Mouse (Mus musculus) lung, postnatal 25 days (tissue): ENCODE data around the gene Cd248.

Experiments used
- DNase-seq: peaks from one replicate; pipeline ENCODE4 v3.0.0; 2022; ENCODE audit warnings: low spot score

The Cd248 gene

GRCm38 (mm10) chr19:5067867-5068569, at the start of gene Cd248:
Gene Cd248, plus strand, starts transcription at chr19:5068078.
- no peak for DNase-seq

DNA sequence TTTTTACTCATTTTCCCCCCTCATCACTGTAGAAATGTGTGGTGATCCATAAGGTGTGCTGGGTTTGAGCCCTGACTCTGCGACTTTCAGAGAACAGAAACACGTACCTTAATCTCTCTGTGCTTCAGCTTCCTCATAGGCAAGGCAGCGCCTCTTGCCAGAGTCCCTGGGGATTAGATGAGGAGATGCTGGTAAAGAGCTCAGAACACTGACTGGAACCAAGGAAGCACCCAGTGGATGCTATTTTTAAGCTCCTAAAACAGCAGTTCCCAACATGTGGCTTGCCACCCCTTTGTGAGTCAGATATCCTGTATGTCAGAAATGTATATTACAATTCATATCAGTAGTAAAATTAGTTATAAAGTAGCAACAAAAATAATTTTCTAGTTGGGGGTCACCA, 49.7 kb upstream of the Cd248 start:
- no peak for DNase-seq

GRCm38 (mm10) chr19:5021416-5021815, 46.5 kb upstream of the Cd248 start:
- no peak for DNase-seq

GRCm38 (mm10) chr19:5023621-5024479, 44.0 kb upstream of the Cd248 start, which contains the start of gene Slc29a2:
Gene Slc29a2, plus strand, starts transcription at chr19:5023860.
- DNase-seq = peak; percentile 94

DNA sequence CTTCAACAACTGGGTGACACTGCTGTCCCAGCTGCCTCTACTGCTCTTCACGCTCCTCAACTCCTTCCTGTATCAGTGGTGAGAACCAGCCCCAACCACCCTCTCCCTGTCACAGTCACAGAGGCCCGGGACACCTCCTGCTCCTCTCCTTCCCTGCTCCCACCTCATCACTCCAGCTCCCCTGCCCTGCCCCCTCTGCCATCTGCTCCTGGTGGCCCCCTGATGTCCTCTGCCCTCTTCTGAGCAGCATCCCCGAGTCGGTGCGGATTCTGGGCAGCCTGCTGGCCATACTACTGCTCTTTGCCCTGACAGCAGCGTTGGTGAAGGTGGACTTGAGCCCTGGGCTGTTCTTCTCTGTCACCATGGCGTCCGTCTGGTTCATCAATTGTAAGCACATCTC, 41.8 kb upstream of the Cd248 start:
- no peak for DNase-seq

DNA sequence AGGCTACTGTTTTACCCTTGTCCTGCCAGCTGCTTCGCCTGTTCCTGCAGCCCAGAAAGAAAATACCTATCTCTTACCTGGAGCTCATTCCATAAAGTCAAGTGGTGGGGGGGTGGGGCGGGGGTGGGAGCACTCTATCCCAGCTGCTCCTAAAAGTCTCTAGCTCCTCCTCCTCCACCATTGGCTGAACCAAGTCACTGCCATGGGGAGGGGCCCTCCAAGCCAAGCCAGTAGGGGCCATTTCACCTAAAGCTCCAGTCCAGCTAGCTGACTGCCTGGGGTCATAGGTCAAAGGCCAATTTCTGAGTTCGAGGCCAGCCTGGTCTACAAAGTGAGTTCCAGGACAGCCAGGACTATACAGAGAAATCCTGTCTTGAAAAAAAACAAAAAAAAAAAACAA, 35.2 kb upstream of the Cd248 start:
- no peak for DNase-seq

DNA sequence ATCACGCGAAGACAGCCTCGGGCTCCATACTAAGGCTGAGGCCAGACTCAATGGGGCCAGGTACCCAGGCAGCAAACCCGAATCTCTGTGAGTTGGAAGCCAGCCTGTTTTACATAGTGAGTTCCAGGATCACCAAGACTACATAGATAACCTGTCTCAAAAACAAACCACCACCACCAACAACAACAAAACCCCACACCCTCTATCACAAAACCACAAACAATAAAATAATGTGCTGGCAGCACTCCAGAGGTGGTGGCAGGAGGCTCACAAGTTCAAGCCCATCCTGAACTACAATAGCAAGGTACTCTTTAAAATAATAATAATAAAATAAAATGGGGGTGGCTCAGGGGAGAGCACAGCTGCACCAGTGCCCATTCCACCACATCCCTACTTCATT, 31.3 kb upstream of the Cd248 start:
- no peak for DNase-seq

- peak; percentile 76 for DNase-seq
These were observed 30.0 kb upstream of the Cd248 start for GRCm38 (mm10) chr19:5037678-5038571.

GRCm38 (mm10) chr19:5038709-5039156, 29.1 kb upstream of the Cd248 start, which contains the start of the genes B4gat1 and AC124502.3:
Gene B4gat1, plus strand, starts transcription at chr19:5038826.
Gene AC124502.3, plus strand, starts transcription at chr19:5038891.
- DNase-seq = peak; percentile 90

DNA sequence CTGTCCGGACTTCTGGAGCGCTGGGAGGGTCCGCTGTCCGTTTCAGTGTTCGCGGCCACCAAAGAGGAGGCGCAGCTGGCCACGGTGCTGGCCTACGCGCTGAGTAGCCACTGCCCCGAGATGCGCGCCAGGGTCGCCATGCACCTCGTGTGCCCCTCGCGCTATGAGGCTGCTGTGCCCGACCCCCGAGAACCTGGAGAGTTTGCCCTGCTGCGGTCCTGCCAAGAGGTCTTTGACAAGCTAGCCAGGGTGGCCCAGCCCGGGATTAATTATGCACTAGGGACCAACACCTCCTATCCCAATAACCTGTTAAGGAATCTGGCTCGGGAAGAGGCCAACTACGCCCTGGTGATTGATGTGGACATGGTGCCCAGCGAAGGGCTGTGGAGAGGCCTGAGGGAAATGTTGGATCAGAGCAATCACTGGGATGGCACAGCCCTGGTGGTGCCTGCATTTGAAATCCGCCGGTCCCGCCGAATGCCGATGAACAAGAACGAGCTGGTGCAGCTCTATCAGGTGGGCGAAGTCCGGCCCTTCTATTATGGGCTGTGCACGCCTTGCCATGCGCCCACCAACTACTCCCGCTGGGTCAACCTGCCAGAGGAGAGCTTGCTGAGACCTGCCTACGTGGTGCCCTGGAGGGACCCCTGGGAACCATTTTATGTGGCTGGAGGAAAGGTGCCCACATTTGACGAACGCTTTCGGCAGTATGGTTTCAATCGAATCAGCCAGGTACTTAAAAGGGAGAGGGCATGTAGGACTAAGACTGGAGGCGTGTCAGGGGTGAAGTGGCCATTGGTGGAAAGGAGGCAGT, 28.4 kb upstream of the Cd248 start:
- DNase-seq = no peak

- peak; percentile 92 for DNase-seq
These were observed 26.9 kb upstream of the Cd248 start, which contains the start of gene Brms1 for GRCm38 (mm10) chr19:5040862-5041523. Gene Brms1, plus strand, starts transcription at chr19:5041354.

DNA sequence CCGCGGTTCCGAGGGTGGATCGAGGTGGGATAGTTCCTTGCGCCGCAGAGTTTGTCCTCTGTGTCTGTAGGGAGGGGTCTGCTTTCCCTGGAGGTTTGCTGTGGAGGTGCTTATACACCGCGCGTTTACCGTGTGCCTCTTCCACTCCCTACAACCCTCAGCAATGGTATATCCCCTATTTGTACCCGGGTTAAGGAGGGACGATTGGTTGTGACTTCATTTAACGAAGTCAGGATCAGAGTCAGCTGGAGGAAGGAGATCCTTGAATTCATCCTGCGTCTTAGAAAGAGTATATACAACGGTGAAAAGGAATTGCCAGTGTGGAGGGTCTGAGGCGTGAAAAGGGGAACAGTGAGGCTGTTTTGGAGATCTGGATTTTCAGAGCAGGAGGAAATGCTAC, 26.3 kb upstream of the Cd248 start:
- DNase-seq = no peak

DNA sequence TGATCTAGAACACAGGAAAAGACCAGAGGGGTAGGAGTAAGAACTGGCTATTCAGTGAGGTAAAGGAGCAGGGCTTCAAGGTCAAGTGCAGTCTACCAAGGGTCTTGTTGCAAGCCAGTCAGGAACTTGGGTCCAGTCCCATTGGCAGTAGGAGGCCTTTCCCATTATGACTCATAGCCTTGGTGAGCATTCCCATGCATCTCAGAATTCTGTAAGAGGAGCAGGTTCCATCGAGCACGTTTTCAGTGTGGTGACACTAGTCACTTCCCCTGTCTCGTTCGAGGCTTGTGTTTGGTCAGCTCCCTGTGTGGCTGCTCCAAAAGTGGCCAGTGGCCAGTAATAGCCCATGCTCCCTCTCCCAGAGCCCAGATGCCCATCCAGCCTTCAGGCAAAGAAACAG, 22.3 kb upstream of the Cd248 start:
- DNase-seq = no peak

- DNase-seq = no peak
These were observed 19.5 kb upstream of the Cd248 start for GRCm38 (mm10) chr19:5048138-5049056.

GRCm38 (mm10) chr19:5049325-5049724, 18.6 kb upstream of the Cd248 start:
- DNase-seq = no peak

DNA sequence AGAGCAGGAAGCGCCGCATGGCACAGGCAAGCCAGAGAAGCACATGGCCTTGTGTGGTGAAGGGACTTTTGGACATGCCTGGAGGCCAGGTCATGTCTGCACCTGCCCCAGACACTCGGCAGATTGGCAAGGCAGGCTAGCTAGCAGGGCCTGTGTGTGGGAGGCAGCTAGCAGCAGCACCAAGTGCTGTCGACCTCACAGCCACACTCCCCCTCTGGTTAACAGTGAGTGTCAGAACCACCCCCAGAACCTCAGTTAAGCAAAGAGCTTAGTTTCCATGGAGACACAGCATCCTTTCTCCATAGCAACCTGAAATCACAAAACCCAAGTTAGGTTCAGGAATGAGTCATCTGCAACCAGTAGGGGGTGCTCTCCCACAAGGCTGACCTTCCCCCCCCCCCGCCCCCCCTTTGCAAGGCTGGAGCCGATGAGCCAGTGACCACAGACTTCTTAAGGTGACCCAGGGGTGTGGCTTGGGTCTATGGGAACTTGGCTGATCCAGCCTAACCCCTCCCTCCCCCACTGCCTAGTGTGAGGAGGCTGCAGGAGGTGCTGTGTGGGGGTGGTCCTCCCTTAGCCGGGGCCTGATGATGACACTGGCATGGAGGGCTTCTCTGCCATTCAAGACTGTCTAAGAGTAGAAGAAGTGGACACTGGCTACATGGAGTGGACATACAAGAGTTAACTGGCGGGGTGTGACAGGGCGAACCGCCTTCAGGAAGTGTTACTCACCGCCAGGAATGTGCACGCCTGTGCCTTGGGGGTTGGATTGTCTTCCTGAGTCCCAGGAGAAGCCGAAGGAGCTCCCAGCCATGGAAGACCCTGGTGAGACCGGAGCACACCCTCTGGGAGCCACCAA, 17.6 kb upstream of the Cd248 start, which contains the start of gene Rin1:
Gene Rin1 (plus strand): TSS at position 435 of the 859 bp plus-strand sequence.
- peak; percentile 55 for DNase-seq

GRCm38 (mm10) chr19:5051031-5051430, 16.8 kb upstream of the Cd248 start:
- DNase-seq = no peak

DNA sequence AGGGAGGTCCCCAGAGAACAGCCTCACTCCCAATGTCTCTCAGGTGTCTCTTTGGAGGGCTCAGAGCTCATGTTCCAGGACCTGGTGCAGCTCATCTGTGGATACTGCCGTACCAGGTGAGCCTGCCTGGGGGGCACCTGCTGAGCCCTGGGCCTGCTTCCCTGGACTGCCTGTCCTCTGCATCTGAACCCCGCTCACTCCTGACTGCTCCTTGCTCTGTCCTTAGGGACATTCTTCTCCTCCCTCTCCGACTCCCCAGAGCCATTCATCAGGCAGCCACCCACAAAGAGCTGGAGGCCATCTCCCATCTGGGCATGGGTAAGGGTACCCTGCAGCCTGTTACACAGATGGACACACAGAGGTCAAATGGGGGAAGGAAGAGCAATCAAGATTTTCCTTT, 16.4 kb upstream of the Cd248 start:
- no peak for DNase-seq
